Mouse (Mus musculus): ENCODE data around the gene Slc28a1.
A peak's percentile ranks its signal among the peaks of the same experiment; 100 is the strongest.
"Not testable (repeated sequence)": the region's sequence is repeated elsewhere in the genome, so short reads cannot be mapped to it uniquely, and the experiment has no call there.

Gene Slc28a1

GRCm38 (mm10) chr7:81125215-81126175 is 10.9 kb downstream of the Slc28a1 start:
- DNase-seq (ENCODE audit: low spot score): no peak

GRCm38 (mm10) chr7:81131864-81132263 is 17.3 kb downstream of the Slc28a1 start:
- DNase-seq (ENCODE audit: low spot score): no peak

- DNase-seq (ENCODE audit: low spot score): no peak
Observed at GRCm38 (mm10) chr7:81132851-81133279, 18.3 kb downstream of the Slc28a1 start.

GRCm38 (mm10) chr7:81133416-81133815 is 18.8 kb downstream of the Slc28a1 start:
- DNase-seq (ENCODE audit: low spot score): no peak

DNA sequence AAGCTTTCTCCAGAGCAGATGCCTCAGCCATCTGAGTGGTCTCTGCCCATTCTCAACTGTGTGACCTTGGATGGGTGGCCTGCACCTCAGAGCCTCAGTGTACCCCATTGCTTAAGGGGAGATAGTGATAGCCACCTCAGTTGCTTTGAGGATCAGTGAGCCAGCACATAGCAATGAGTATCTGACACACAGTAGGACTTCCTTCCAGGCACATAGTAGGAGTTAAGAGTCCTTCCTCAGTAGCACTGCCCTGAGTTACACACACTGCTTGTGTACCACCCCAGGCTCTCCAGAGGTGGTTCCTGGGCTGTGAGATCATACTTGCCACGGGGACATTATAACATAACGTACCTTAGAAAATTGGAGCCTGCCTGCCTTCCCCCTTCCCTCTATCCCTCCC is 19.3 kb downstream of the Slc28a1 start:
- DNase-seq (ENCODE audit: low spot score): no peak

- no peak for DNase-seq (ENCODE audit: low spot score)
Observed at GRCm38 (mm10) chr7:81134614-81135067, 20.0 kb downstream of the Slc28a1 start.

GRCm38 (mm10) chr7:81137292-81137691 is 22.7 kb downstream of the Slc28a1 start:
- DNase-seq (ENCODE audit: low spot score): no peak

DNA sequence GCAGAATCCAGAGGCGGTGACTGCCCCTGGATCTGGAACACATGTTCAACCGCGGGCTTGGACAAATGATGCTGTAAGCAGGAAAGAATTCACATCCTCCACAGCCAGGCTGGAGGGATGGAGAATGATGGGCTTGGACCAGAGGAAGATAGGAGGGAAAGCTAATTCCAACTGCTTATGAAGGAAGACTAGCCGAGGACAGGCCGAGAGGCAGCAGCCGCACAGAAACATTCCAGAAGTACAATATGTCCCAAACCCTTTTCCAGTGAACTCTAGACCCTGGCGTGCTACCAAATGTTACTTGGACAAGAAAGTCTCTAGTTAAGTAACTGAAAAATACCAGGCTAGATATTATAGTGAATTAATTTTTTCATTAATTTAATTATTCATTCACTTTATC is 24.5 kb downstream of the Slc28a1 start:
- DNase-seq (ENCODE audit: low spot score): no peak

- DNase-seq (ENCODE audit: low spot score): no peak
Observed at GRCm38 (mm10) chr7:81139671-81140404, 25.2 kb downstream of the Slc28a1 start.

DNA sequence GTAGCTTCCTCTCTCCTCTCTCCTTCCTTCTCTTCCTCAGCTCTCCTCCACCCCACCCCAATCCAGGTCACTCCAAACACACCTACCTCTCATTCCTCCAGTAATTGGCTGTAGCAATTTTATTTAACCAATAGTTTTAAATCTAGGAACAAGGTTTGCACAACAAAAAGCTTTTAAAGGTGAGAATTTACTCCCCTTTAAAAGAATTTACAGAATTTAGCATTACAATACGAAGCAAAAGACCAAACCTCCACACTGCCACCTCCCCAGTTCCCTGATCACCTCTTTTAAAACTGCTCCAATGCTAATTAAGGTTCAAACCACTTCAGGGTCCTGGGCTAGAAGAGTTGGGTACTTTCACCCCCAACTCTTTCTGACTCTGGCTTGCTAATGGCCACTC is 26.9 kb downstream of the Slc28a1 start:
- no peak for DNase-seq (ENCODE audit: low spot score)

GRCm38 (mm10) chr7:81143056-81143455 is 28.5 kb downstream of the Slc28a1 start:
- not testable (repeated sequence) for DNase-seq (ENCODE audit: low spot score)

DNA sequence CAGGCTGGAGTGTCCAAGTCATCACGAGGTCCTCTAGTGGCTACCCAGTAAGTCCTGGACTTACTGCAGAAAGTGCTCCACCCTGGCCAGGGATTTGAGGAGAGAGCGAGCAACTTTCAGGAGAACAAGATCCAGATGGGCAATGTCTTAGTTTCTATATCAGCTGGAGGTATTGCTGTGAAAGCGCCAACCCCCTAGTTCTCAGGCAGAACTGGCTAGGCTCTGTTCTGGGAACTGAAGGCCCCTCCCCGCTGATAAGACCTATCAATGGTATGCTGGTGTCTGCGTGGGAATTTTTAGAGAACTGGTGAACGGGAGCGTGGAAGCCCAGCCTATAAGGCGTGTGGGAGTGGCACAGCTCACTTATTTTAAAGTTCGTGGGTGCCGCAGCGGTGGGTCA is 35.2 kb downstream of the Slc28a1 start:
- DNase-seq (ENCODE audit: low spot score): no peak

- DNase-seq (ENCODE audit: low spot score): no peak
Observed at GRCm38 (mm10) chr7:81151216-81151615, 36.6 kb downstream of the Slc28a1 start.

DNA sequence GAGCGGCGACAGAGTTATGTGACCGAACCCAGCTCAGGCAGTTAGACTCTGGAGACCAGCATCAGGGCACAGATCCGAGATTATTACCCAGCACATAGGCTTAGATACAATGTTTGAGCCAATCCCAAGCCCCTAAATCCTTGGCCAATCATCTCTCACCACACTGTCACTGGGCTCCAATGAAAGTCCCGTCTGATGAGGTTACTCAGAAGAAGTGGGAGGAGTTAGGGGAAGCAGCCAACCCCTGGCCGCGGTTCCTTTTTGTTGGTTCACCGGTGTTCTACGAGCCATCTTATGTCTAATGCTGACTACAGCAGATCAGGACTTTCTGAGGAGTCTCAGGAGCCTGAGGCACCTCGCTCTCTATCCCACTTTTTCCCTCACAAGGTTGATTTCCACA is 37.7 kb downstream of the Slc28a1 start:
- DNase-seq (ENCODE audit: low spot score): no peak

GRCm38 (mm10) chr7:81152826-81153225 is 38.2 kb downstream of the Slc28a1 start:
- no peak for DNase-seq (ENCODE audit: low spot score)

DNA sequence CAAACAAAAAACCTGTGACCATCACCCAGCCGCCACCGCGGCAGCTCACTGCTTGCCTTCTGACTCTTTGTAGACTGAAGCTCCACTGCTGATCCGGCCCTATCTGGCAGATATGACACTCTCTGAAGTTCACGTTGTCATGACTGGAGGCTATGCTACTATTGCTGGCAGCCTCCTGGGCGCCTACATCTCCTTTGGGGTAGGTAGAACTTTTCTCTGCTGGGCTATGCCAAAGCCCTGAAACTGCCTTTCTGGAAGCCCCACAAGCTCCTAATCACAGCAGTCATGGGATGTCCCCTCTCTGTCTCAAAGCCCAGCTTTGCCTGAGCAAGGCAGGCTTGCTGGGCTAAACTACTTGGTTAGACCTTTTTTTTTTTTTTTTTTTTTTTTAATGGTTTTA is 38.7 kb downstream of the Slc28a1 start:
- DNase-seq (ENCODE audit: low spot score): no peak

DNA sequence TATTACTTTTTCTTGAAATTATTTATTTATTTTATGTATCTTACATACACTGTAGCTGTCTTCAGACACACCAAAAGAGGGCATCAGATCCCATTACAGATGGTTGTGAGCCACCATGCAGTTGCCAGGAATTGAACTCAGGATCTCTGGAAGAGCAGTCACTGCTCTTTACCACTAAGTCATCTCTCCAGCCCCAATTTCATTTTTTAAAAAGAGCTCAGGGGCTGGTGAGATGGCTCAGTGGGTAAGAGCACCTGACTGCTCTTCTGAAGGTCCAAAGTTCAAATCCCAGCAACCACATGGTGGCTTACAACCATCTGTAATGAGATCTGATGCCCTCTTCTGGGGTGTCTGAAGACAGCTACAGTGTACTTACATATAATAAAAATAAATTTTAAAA is 39.6 kb downstream of the Slc28a1 start:
- DNase-seq (ENCODE audit: low spot score): not testable (repeated sequence)

DNA sequence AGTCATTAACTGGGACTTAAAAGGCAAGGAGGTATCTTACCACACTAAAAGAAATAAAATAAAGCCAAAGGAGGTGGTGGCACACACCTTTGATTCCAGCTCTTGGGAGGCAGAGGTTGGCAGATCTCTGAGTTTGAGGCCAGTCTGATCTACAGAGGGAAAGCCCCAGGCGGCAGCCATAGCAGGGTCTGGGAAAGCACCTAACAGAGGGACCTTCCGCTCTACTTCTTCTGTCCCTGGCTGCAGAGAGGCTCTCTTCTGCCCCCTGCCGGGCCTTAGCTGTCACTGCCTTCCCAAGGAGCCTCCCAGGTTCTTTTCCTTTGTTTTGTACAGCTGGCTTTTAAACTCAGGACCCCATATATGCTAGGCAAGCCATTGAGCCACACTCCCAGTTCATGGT is 40.4 kb downstream of the Slc28a1 start:
- peak; percentile 49 for DNase-seq (ENCODE audit: low spot score)

DNA sequence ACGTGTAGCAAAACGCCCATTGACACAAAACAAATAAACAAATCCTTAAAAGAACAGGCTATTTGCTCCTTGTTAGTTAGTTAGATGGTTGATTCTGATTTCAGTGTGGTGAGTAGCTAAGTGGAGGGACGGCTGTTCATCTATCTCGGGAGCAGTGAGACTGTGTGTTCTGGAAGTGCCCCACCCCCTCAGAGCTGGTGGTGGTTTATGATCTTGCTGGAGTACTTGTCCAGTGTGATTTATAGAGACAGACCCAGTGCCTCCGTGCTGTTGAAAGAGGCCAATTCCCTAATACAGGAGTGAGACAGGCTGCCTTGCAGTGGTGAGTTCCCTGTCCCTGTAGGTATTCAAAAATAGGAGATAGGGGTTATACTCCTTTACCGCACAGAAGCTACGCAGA is 44.3 kb downstream of the Slc28a1 start:
- DNase-seq (ENCODE audit: low spot score): no peak

GRCm38 (mm10) chr7:81161666-81162065 is 47.1 kb downstream of the Slc28a1 start:
- peak; percentile 30 for DNase-seq (ENCODE audit: low spot score)

DNA sequence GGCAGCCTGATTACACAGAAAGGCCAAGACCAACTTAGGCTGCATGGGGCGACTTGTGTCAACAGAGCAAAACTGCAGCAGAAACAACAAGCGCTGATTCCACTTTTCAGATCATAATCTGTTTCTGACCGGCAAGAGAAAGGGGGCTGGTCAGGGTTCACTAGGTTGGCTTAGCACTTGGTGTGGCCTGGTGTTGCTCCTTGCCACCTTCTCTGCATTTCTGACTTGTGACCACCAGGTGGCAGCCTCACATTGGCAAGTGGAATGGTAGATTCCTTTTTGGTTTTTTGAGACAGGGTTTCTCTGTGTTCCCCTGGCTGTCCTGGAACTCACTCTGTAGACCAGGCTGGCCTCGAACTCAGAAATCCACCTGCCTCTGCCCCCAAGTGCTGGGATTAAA is 47.7 kb downstream of the Slc28a1 start:
- peak; percentile 58 for DNase-seq (ENCODE audit: low spot score)

GRCm38 (mm10) chr7:81164411-81164810 is 49.8 kb downstream of the Slc28a1 start:
- no peak for DNase-seq (ENCODE audit: low spot score)

- no peak for DNase-seq (ENCODE audit: low spot score)
Observed at GRCm38 (mm10) chr7:81167124-81167523, 52.5 kb downstream of the Slc28a1 start.

Data from spleen, adult 12 weeks (tissue).